Comparison of ENCODE assay signal across 9 mouse cellular contexts in the genomic region with DNA sequence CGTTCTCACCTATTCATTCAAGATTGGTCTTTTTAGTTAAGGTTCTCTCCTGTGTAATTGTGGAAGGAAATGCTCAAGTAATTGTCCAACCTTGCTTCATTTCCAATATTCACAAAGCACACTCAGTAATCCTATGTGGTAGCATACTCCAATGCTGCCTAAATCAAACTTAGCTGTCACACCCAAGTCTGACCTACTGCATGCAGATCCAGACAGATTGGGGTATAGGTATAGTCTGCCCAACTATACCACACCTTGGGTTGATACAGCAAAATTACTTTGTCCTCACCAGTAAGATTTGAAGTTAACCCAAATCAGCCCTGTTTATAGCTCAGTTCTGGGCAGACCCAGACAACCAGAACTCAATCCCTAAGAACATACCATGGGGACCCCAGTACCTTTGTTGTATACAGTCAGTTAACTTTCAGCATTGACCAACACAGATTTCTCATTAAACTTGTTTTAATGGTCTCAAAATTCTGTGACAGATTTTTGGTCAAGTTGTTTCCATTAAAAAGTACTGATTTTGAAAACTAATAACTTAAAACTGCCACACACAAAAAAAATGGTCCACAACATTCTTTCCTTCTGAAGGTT. TPM values are rescaled to one million over a fixed set of nuclear protein-coding genes. Genes with fewer than 3 reads are reported as not detected.
DNase-seq lines count a peak whose midpoint lies in the region; ATAC-seq and TF ChIP-seq lines count a peak whose summit lies in the region.
"Not testable (repeated sequence)": the region's sequence is repeated elsewhere in the genome, so short reads cannot be mapped to it uniquely, and the experiment has no call there.
"Had no signal": no experiment of that assay in that cellular context is flagged by ENCODE, and none has a peak within 500 bp of the region (broad histone marks: within the 10 kb centered on the region; RNA-seq: fewer than 3 reads in every experiment).

No protein-coding gene starts in this region.

- H3K27ac ChIP-seq in forebrain, embryonic 10.5 days; intestine, embryonic 15.5 days; neural tube, embryonic 12.5 days: not testable (repeated sequence)
- H3K27ac ChIP-seq in heart, embryonic 14.5 days (replicated peaks in 1 of 2; ENCODE audit: control insufficient read depth in 1 of 2, insufficient read depth in 1 of 2, low read depth in 2 of 2, low read length in 2 of 2) = 0 out of 4 replicates have a peak overlapping the region, but pooled peaks have one; percentile 8 to 48
- H3K27ac ChIP-seq in limb, embryonic 14.5 days (replicated peaks; ENCODE audit: low read depth, low read length) = peak overlapping the region; percentile 52; the same call in 1 of the 2 replicates
- 0 out of 2 replicates have a peak overlapping the region, but pooled peaks have one; percentile 6 for H3K27ac ChIP-seq in lung, embryonic 16.5 days (ENCODE audit: low read length)

- H3K9me3 ChIP-seq in forebrain, embryonic 10.5 days; heart, embryonic 14.5 days (ENCODE audit: control insufficient read depth, low read length); intestine, embryonic 15.5 days; limb, embryonic 14.5 days (ENCODE audit: control insufficient read depth, low read length); lung, embryonic 16.5 days (ENCODE audit: control insufficient read depth, low read length); neural tube, embryonic 12.5 days: not testable (repeated sequence)

- peak overlapping the region; percentile 27 for H3K4me2 ChIP-seq in heart, embryonic 14.5 days (ENCODE audit: low read length)
- peak overlapping the region; percentile 7; the same call in 1 of the 2 replicates for H3K4me2 ChIP-seq in intestine, embryonic 15.5 days (replicated peaks)
- not testable (repeated sequence) for H3K4me2 ChIP-seq in limb, embryonic 14.5 days (replicated peaks; ENCODE audit: low read depth, low read length, severe bottlenecking); lung, embryonic 16.5 days (ENCODE audit: low read depth, low read length)
- H3K4me2 ChIP-seq in neural tube, embryonic 12.5 days (replicated peaks) = peak overlapping the region; percentile 24; the same call in 1 of the 2 replicates

- not testable (repeated sequence) for TF ChIP-seq POLR2A in limb, embryonic 14.5 days (IDR thresholded peaks at IDR 0.05; ENCODE audit: borderline replicate concordance, extremely low read depth, insufficient read depth, insufficient read length)

- peaks cover 74% of the 10 kb centered on the region for H3K36me3 ChIP-seq in forebrain, embryonic 10.5 days (replicated peaks)
- H3K36me3 ChIP-seq in heart, embryonic 14.5 days (ENCODE audit: control insufficient read depth, insufficient read depth, low read length) = peaks cover 67% of the 10 kb centered on the region
- H3K36me3 ChIP-seq in intestine, embryonic 15.5 days = not testable (repeated sequence)
- peaks cover 66% of the 10 kb centered on the region for H3K36me3 ChIP-seq in limb, embryonic 14.5 days (ENCODE audit: control insufficient read depth, insufficient read depth, low read length)
- H3K36me3 ChIP-seq in lung, embryonic 16.5 days (ENCODE audit: control insufficient read depth, insufficient read depth, low read length) = peaks cover 26% of the 10 kb centered on the region
- H3K36me3 ChIP-seq in neural tube, embryonic 12.5 days = peaks cover 43% of the 10 kb centered on the region

- peak overlapping the region; percentile 30 for H3K4me3 ChIP-seq in forebrain, embryonic 10.5 days
- H3K4me3 ChIP-seq in heart, embryonic 14.5 days (ENCODE audit: control insufficient read depth in 1 of 2, insufficient read depth in 1 of 2, low read depth in 1 of 2, low read length in 2 of 2) = peak overlapping the region in 1 of 2 experiments; percentile 9; a peak in 1 of 4 replicates
- not testable (repeated sequence) for H3K4me3 ChIP-seq in intestine, embryonic 15.5 days (replicated peaks); limb, embryonic 14.5 days (replicated peaks; ENCODE audit: low read length); lung, embryonic 16.5 days (ENCODE audit: low read length); neural tube, embryonic 12.5 days

- H3K4me1 ChIP-seq in forebrain, embryonic 10.5 days = peaks cover 26% of the 10 kb centered on the region
- H3K4me1 ChIP-seq in heart, embryonic 14.5 days (ENCODE audit: control insufficient read depth in 2 of 2, insufficient read depth in 2 of 2, low read length in 2 of 2) = peaks cover 3 to 22% of the 10 kb centered on the region in 2 experiments; a peak in 3 of 4 replicates
- H3K4me1 ChIP-seq in intestine, embryonic 15.5 days (replicated peaks); limb, embryonic 14.5 days (ENCODE audit: control insufficient read depth, insufficient read depth, low read length): not testable (repeated sequence)
- peaks cover 10% of the 10 kb centered on the region for H3K4me1 ChIP-seq in lung, embryonic 16.5 days (replicated peaks; ENCODE audit: control insufficient read depth, insufficient read depth, low read length)
- peaks cover 12% of the 10 kb centered on the region for H3K4me1 ChIP-seq in neural tube, embryonic 12.5 days

- not testable (repeated sequence) for ATAC-seq in heart, embryonic 14.5 days (ENCODE audit: insufficient number of reproducible peaks, insufficient read depth, low FRiP score, low read depth); intestine, embryonic 15.5 days; limb, embryonic 14.5 days (ENCODE audit: low FRiP score, low read depth); lung, embryonic 16.5 days (ENCODE audit: low read depth); neural tube, embryonic 12.5 days (ENCODE audit: low FRiP score, low read depth)

- peak; percentile 15 to 27 for DNase-seq in B cell, adult 2 months
- DNase-seq in R1 (ENCODE audit: low read depth, low spot score) = peak; percentile 37
- not testable (repeated sequence) for DNase-seq in forebrain, embryonic 10.5 days (ENCODE audit: extremely low spot score, low spot score); limb, embryonic 14.5 days (ENCODE audit: low spot score)

- WGBS in forebrain, embryonic 10.5 days = 60% methylated on average over 1 of the region's 1 CpGs
- 64% methylated on average over 1 of the region's 1 CpGs for WGBS in heart, embryonic 14.5 days
- WGBS in intestine, embryonic 15.5 days = 70% methylated on average over 1 of the region's 1 CpGs
- WGBS in limb, embryonic 14.5 days = 74% methylated on average over 1 of the region's 1 CpGs
- WGBS in lung, embryonic 16.5 days = 54% methylated on average over 1 of the region's 1 CpGs
- 59% methylated on average over 1 of the region's 1 CpGs for WGBS in neural tube, embryonic 12.5 days

- H3K9ac ChIP-seq in heart, embryonic 14.5 days (ENCODE audit: low read length) = peak overlapping the region; percentile 16; the same call in 1 of the 2 replicates
- H3K9ac ChIP-seq in intestine, embryonic 15.5 days; limb, embryonic 14.5 days (ENCODE audit: low read depth, low read length, severe bottlenecking); lung, embryonic 16.5 days (ENCODE audit: low read length); neural tube, embryonic 12.5 days: not testable (repeated sequence)

- H3K27me3 ChIP-seq in forebrain, embryonic 10.5 days (ENCODE audit: poor library complexity, severe bottlenecking); heart, embryonic 14.5 days (ENCODE audit: control insufficient read depth, insufficient read depth, low read length); intestine, embryonic 15.5 days (replicated peaks); limb, embryonic 14.5 days (ENCODE audit: control insufficient read depth, insufficient read depth, low read length); lung, embryonic 16.5 days (ENCODE audit: control insufficient read depth, insufficient read depth, low read depth, low read length); neural tube, embryonic 12.5 days (replicated peaks): not testable (repeated sequence)

RNA-seq across cellular contexts. Expression of a gene that starts 10.8 kb away (rescaled TPM):
- 3,994 and 4,016 TPM in 2 replicates for polyA plus RNA-seq in forebrain, embryonic 10.5 days (2016; fragmentation: Nextera tagmentation; extraction: Ambion mirVana)
- polyA plus RNA-seq in heart, embryonic 14.5 days (2014; fragmentation: Nextera tagmentation; extraction: Ambion mirVana) = 3,749 and 4,011 TPM in 2 replicates
- 4,456 and 4,538 TPM in 2 replicates for polyA plus RNA-seq in intestine, embryonic 15.5 days (2015; fragmentation: Nextera tagmentation; extraction: Ambion mirVana)
- 7,521 and 9,083 TPM in 2 replicates for polyA plus RNA-seq in limb, embryonic 14.5 days (2012; rRNA removed)
- 6,070 and 6,314 TPM in 2 replicates for polyA plus RNA-seq in limb, embryonic 14.5 days (2014; fragmentation: Nextera tagmentation; extraction: Ambion mirVana)
- 4,476 and 4,740 TPM in 2 replicates for polyA plus RNA-seq in lung, embryonic 16.5 days (2015; fragmentation: Nextera tagmentation; extraction: Ambion mirVana)
- 3,212 and 3,225 TPM in 2 replicates for polyA plus RNA-seq in neural tube, embryonic 12.5 days (2016; fragmentation: Nextera tagmentation; extraction: Ambion mirVana)

RNA-seq across cellular contexts. Expression of a gene that starts 29.5 kb away (rescaled TPM):
- 0.58 and 0.88 TPM in 2 replicates for polyA plus RNA-seq in forebrain, embryonic 10.5 days (2016; fragmentation: Nextera tagmentation; extraction: Ambion mirVana)
- 0.78 and 0.88 TPM in 2 replicates for polyA plus RNA-seq in heart, embryonic 14.5 days (2014; fragmentation: Nextera tagmentation; extraction: Ambion mirVana)
- 0.32 and 0.64 TPM in 2 replicates for polyA plus RNA-seq in intestine, embryonic 15.5 days (2015; fragmentation: Nextera tagmentation; extraction: Ambion mirVana)
- 0.15 and 0.18 TPM in 2 replicates for polyA plus RNA-seq in limb, embryonic 14.5 days (2012; rRNA removed)
- polyA plus RNA-seq in limb, embryonic 14.5 days (2014; fragmentation: Nextera tagmentation; extraction: Ambion mirVana) = 0.39 and 0.83 TPM in 2 replicates
- polyA plus RNA-seq in lung, embryonic 16.5 days (2015; fragmentation: Nextera tagmentation; extraction: Ambion mirVana) = 1.0 and 1.3 TPM in 2 replicates
- 0.78 and 1.2 TPM in 2 replicates for polyA plus RNA-seq in neural tube, embryonic 12.5 days (2016; fragmentation: Nextera tagmentation; extraction: Ambion mirVana)
- polyA plus RNA-seq: macrophage had no signal

RNA-seq across cellular contexts. Expression of a gene that starts 30.1 kb away (rescaled TPM):
- 23.5 and 26.1 TPM in 2 replicates for polyA plus RNA-seq in forebrain, embryonic 10.5 days (2016; fragmentation: Nextera tagmentation; extraction: Ambion mirVana)
- 30.6 and 33.6 TPM in 2 replicates for polyA plus RNA-seq in heart, embryonic 14.5 days (2014; fragmentation: Nextera tagmentation; extraction: Ambion mirVana)
- 24.2 and 24.6 TPM in 2 replicates for polyA plus RNA-seq in intestine, embryonic 15.5 days (2015; fragmentation: Nextera tagmentation; extraction: Ambion mirVana)
- polyA plus RNA-seq in limb, embryonic 14.5 days (2012; rRNA removed) = 19.2 and 20.3 TPM in 2 replicates
- polyA plus RNA-seq in limb, embryonic 14.5 days (2014; fragmentation: Nextera tagmentation; extraction: Ambion mirVana) = 22.7 and 23.3 TPM in 2 replicates
- 22.5 and 22.8 TPM in 2 replicates for polyA plus RNA-seq in lung, embryonic 16.5 days (2015; fragmentation: Nextera tagmentation; extraction: Ambion mirVana)
- polyA plus RNA-seq in neural tube, embryonic 12.5 days (2016; fragmentation: Nextera tagmentation; extraction: Ambion mirVana) = 25.6 and 26.5 TPM in 2 replicates

RNA-seq across cellular contexts. Expression of a gene that starts 35.1 kb away (rescaled TPM):
- polyA plus RNA-seq in forebrain, embryonic 10.5 days (2016; fragmentation: Nextera tagmentation; extraction: Ambion mirVana) = 0.27 and 0.32 TPM in 2 replicates
- polyA plus RNA-seq in heart, embryonic 14.5 days (2014; fragmentation: Nextera tagmentation; extraction: Ambion mirVana) = 0.77 and 0.88 TPM in 2 replicates
- 2.3 and 2.4 TPM in 2 replicates for polyA plus RNA-seq in intestine, embryonic 15.5 days (2015; fragmentation: Nextera tagmentation; extraction: Ambion mirVana)
- polyA plus RNA-seq in limb, embryonic 14.5 days (2012; rRNA removed) = 3.9 and 4.3 TPM in 2 replicates
- 2.4 and 2.8 TPM in 2 replicates for polyA plus RNA-seq in limb, embryonic 14.5 days (2014; fragmentation: Nextera tagmentation; extraction: Ambion mirVana)
- 1.9 and 2.7 TPM in 2 replicates for polyA plus RNA-seq in lung, embryonic 16.5 days (2015; fragmentation: Nextera tagmentation; extraction: Ambion mirVana)
- polyA plus RNA-seq in neural tube, embryonic 12.5 days (2016; fragmentation: Nextera tagmentation; extraction: Ambion mirVana) = 0.73 and 1.3 TPM in 2 replicates
